Mouse (Mus musculus) forebrain, embryonic 16.5 days (tissue): ENCODE data around the gene Mrps11. TPM values are rescaled to one million over a fixed set of nuclear protein-coding genes. Genes with fewer than 3 reads are reported as not detected.

Source experiments
- ATAC-seq: fragments of 200-750 bp; cut with Nextera tagmentation; 2 replicates; pipeline ENCODE4 v1.8.0; 2017; ENCODE audit warnings: mild to moderate bottlenecking, moderate library complexity
- H3K27ac ChIP-seq: fragments of 300-500 bp; sonication (generic); 2 replicates; pipeline ENCODE4 v1.5.1; 2014; ENCODE audit warnings: low read length, control low read depth
- H3K27me3 ChIP-seq: fragments of 300-500 bp; sonication (generic); replicated peaks from 2 replicates; pipeline ENCODE4 v1.6.1; 2014; ENCODE audit warnings: low read length; ENCODE audit not compliant: control insufficient read depth, insufficient read depth
- H3K36me3 ChIP-seq: fragments of 300-500 bp; sonication (generic); 2 replicates; pipeline ENCODE4 v1.6.1; 2014; ENCODE audit not compliant: control insufficient read depth, insufficient read depth
- H3K4me1 ChIP-seq: fragments of 300-500 bp; sonication (generic); replicated peaks from 2 replicates; pipeline ENCODE4 v1.6.1; 2014; ENCODE audit warnings: low read length; ENCODE audit not compliant: control insufficient read depth, insufficient read depth
- H3K4me2 ChIP-seq: fragments of 300-500 bp; sonication (generic); 2 replicates; pipeline ENCODE4 v1.6.1; 2014; ENCODE audit warnings: mild to moderate bottlenecking, low read length, control low read depth
- H3K4me3 ChIP-seq: fragments of 300-500 bp; sonication (generic); replicated peaks from 2 replicates; pipeline ENCODE4 v1.5.1; 2014; ENCODE audit warnings: mild to moderate bottlenecking, low read length, control low read depth
- H3K9ac ChIP-seq: fragments of 300-500 bp; sonication (generic); replicated peaks from 2 replicates; pipeline ENCODE4 v1.6.1; 2014; ENCODE audit warnings: low read depth, low read length, control low read depth
- H3K9me3 ChIP-seq: fragments of 300-500 bp; sonication (generic); 2 replicates; pipeline ENCODE4 v1.6.1; 2016; ENCODE audit warnings: low read length; ENCODE audit not compliant: control insufficient read depth
- WGBS: fragments of 180-500 bp; shearing (Covaris S2); extraction: QIAGEN DNeasy Blood & Tissue Kit; methylation state at CpG from one replicate; pipeline ENCODE4 v1.1.7; 2014; 5-methylcytosine and 5-hydroxymethylcytosine counted together
- polyA plus RNA-seq: library from polyadenylated mRNA; unstranded; fragments of >200 nt; fragmentation: Nextera tagmentation; extraction: Ambion mirVana; gene quantifications from 2 replicates; pipeline ENCODE4 v1.2.1, GENCODE M21; 2015

The Mrps11 gene
- polyA plus RNA-seq, 1 experiment from 2014 or later = 73.7 TPM

GRCm38 (mm10) chr7:78763801-78764200, 19.1 kb upstream of the Mrps11 start:
- H3K4me2 ChIP-seq = no peak overlapping the region
- H3K9ac ChIP-seq = no peak overlapping the region
- 86% methylated on average over 3 of the region's 3 CpGs for WGBS
- no peak overlapping the region for H3K27ac ChIP-seq
- no peak for ATAC-seq
- H3K9me3 ChIP-seq = no peaks in the 10 kb centered on the region
- no peak overlapping the region for H3K4me3 ChIP-seq
- H3K27me3 ChIP-seq = no peaks in the 10 kb centered on the region
- no peaks in the 10 kb centered on the region for H3K36me3 ChIP-seq
- H3K4me1 ChIP-seq = peaks cover 12% of the 10 kb centered on the region; the same call in 1 of the 2 replicates

- no peak for ATAC-seq
- 55% methylated on average over 5 of the region's 5 CpGs for WGBS
Measured at GRCm38 (mm10) chr7:78765215-78765631, 17.7 kb upstream of the Mrps11 start.

GRCm38 (mm10) chr7:78766019-78766683, 16.8 kb upstream of the Mrps11 start:
- peak overlapping the region; percentile 49 for H3K4me2 ChIP-seq
- no peaks in the 10 kb centered on the region for H3K36me3 ChIP-seq
- peak overlapping the region; percentile 18 for H3K9ac ChIP-seq
- 0 out of 2 replicates have a peak overlapping the region, but pooled peaks have one; percentile 21 for H3K4me3 ChIP-seq
- peaks cover 12% of the 10 kb centered on the region; the same call in 1 of the 2 replicates for H3K4me1 ChIP-seq
- H3K27ac ChIP-seq = no peak overlapping the region
- 21% methylated on average over 18 of the region's 18 CpGs for WGBS
- peak; percentile 83 for ATAC-seq
- H3K27me3 ChIP-seq = no peaks in the 10 kb centered on the region
- H3K9me3 ChIP-seq = no peaks in the 10 kb centered on the region

More at GRCm38 (mm10) chr7:78765215-78765631, 17.7 kb upstream of the Mrps11 start:
- H3K9me3 ChIP-seq = no peaks in the 10 kb centered on the region
- no peaks in the 10 kb centered on the region for H3K27me3 ChIP-seq
- no peaks in the 10 kb centered on the region for H3K36me3 ChIP-seq
- peaks cover 12% of the 10 kb centered on the region; the same call in 1 of the 2 replicates for H3K4me1 ChIP-seq
- no peak overlapping the region for H3K27ac ChIP-seq
- H3K4me3 ChIP-seq = no peak overlapping the region
- no peak overlapping the region for H3K9ac ChIP-seq
- no peak overlapping the region for H3K4me2 ChIP-seq

GRCm38 (mm10) chr7:78767929-78768531, 14.9 kb upstream of the Mrps11 start:
- H3K36me3 ChIP-seq = no peaks in the 10 kb centered on the region
- ATAC-seq = no peak
- H3K27ac ChIP-seq = no peak overlapping the region
- peaks cover 12% of the 10 kb centered on the region; the same call in 1 of the 2 replicates for H3K4me1 ChIP-seq
- H3K27me3 ChIP-seq = no peaks in the 10 kb centered on the region
- H3K4me3 ChIP-seq = no peak overlapping the region
- H3K9me3 ChIP-seq = no peaks in the 10 kb centered on the region
- no peak overlapping the region for H3K9ac ChIP-seq
- WGBS = 81% methylated on average over 12 of the region's 12 CpGs
- H3K4me2 ChIP-seq = no peak overlapping the region

DNA sequence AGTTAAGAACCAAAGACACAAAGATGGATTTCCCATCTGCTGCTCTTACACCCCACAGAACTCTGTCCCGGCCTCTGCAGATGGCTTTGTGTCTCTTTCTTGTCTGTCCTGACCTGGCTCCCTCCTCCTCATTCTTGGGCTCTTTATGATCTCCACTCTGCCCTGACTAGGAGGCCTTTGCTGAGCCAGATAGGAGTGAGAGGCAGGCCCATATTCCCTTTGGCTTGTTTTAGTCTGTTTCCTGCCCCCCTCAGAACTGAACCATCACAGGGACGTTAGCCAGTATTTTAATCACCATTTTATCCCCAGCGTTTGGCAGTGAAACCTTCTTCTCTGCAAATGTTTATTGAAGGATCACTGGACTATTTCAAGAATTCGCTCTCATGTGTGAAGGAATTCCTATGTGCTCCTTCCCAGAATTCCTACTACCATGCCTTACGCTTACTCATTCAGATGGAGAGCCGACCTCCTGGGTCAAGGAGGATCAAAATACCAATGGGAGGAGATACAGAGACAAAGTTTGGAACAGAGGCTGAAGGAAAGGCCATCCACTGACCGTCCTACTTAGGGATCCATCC, 13.8 kb upstream of the Mrps11 start:
- Histone ChIP-seq H3K9me3 (no peaks in the 10 kb centered on the region), H3K4me1 (peaks cover 12% of the 10 kb centered on the region; the same call in 1 of the 2 replicates), H3K4me3 (no peak overlapping the region), H3K4me2 (no peak overlapping the region), H3K36me3 (no peaks in the 10 kb centered on the region), H3K27me3 (no peaks in the 10 kb centered on the region), H3K9ac (no peak overlapping the region), H3K27ac (no peak overlapping the region)
- WGBS = 76% methylated on average over 7 of the region's 7 CpGs
- no peak for ATAC-seq

DNA sequence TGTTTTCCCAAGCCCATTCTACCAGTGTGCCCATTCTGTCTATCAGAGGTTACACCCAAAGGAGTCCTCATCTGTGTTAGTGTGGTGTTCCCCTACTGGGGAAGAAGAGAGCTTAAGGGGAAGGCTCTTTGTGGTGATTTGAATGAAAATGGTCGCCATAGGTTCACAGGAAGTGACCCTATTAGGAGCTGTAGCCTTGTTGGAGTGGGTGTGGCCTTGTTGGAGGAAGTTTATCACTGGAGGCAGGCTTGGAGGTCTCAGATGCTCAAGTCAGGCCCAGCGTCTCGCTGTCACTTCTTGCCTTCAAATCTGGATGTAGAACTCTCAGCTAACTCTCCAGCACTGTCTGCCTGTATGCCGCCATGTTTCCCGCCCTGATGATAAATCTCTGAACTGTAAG, 12.0 kb upstream of the Mrps11 start:
- peaks cover 11% of the 10 kb centered on the region for H3K36me3 ChIP-seq
- WGBS = 86% methylated on average over 5 of the region's 5 CpGs
- no peaks in the 10 kb centered on the region for H3K9me3 ChIP-seq
- H3K9ac ChIP-seq = no peak overlapping the region
- H3K27ac ChIP-seq = no peak overlapping the region
- peaks cover 7% of the 10 kb centered on the region; the same call in 1 of the 2 replicates for H3K4me1 ChIP-seq
- H3K4me2 ChIP-seq = no peak overlapping the region
- no peak overlapping the region for H3K4me3 ChIP-seq
- ATAC-seq = no peak
- no peaks in the 10 kb centered on the region for H3K27me3 ChIP-seq

GRCm38 (mm10) chr7:78778741-78779140, 4.2 kb upstream of the Mrps11 start:
- peaks cover 31% of the 10 kb centered on the region for H3K36me3 ChIP-seq
- WGBS = 92% methylated on average over 5 of the region's 5 CpGs
- no peak overlapping the region for H3K27ac ChIP-seq
- no peak overlapping the region for H3K4me3 ChIP-seq
- no peak overlapping the region for H3K4me2 ChIP-seq
- H3K9me3 ChIP-seq = no peaks in the 10 kb centered on the region
- peaks cover 9% of the 10 kb centered on the region for H3K4me1 ChIP-seq
- ATAC-seq = no peak
- H3K27me3 ChIP-seq = no peaks in the 10 kb centered on the region
- H3K9ac ChIP-seq = no peak overlapping the region

- Histone ChIP-seq H3K27ac (no peak overlapping the region), H3K9me3 (no peaks in the 10 kb centered on the region), H3K9ac (no peak overlapping the region), H3K4me1 (peaks cover 11% of the 10 kb centered on the region), H3K4me2 (no peak overlapping the region), H3K36me3 (peaks cover 13% of the 10 kb centered on the region), H3K4me3 (no peak overlapping the region), H3K27me3 (no peaks in the 10 kb centered on the region)
- 85% methylated on average over 5 of the region's 5 CpGs for WGBS
- ATAC-seq = no peak
Measured at GRCm38 (mm10) chr7:78785906-78786305, 3.0 kb downstream of the Mrps11 start.

- Histone ChIP-seq H3K27ac (no peak overlapping the region), H3K4me3 (no peak overlapping the region), H3K4me1 (peaks cover 5% of the 10 kb centered on the region), H3K27me3 (no peaks in the 10 kb centered on the region), H3K4me2 (no peak overlapping the region), H3K36me3 (peaks cover 17% of the 10 kb centered on the region), H3K9ac (no peak overlapping the region), H3K9me3 (no peaks in the 10 kb centered on the region)
- no peak for ATAC-seq
- WGBS = 84% methylated on average over 12 of the region's 12 CpGs
Measured at GRCm38 (mm10) chr7:78787793-78788380, 5.0 kb downstream of the Mrps11 start.
